11 mouse cellular contexts compared by ENCODE assay signal in the genomic region with DNA sequence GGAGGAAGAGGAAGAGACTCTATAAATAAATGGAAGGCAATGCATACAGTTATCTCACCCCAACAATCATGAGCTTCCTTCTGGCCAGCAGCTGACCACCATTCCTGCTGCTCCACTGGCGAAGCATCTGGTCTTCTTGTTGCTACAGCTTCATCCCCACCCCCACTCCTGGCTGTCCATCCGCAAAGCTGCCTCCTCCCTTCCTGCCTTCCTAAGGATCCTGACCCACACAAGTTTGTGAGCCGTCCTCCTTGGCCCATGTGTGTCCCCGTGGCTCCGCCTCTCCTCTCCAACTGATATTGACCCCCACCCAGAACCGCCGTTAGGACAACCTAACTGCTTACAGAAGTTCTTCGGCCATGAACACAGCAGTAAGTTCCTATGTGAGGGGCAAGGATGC. TPM values are rescaled to one million over a fixed set of nuclear protein-coding genes. Genes with fewer than 3 reads are reported as not detected.
A peak's percentile ranks its signal among the peaks of the same experiment; 100 is the strongest.
DNase-seq lines count a peak whose midpoint lies in the region; ATAC-seq and TF ChIP-seq lines count a peak whose summit lies in the region.
"Had no signal": no experiment of that assay in that cellular context is flagged by ENCODE, and none has a peak within 500 bp of the region (broad histone marks: within the 10 kb centered on the region; RNA-seq: fewer than 3 reads in every experiment).

No protein-coding gene starts in this region.

- no peaks in the 10 kb centered on the region for H3K27me3 ChIP-seq in kidney, postnatal 0 days (ENCODE audit: insufficient read depth, low read length)
- no peaks in the 10 kb centered on the region for H3K27me3 ChIP-seq in embryonic facial prominence, embryonic 12.5 days
- 0 out of 2 replicates have a peak, but pooled peaks cover 7% of the 10 kb centered on the region for H3K27me3 ChIP-seq in liver, embryonic 13.5 days

- H3K4me2 ChIP-seq in kidney, postnatal 0 days (ENCODE audit: low read length), result no peak overlapping the region
- H3K4me2 ChIP-seq in embryonic facial prominence, embryonic 12.5 days (replicated peaks), result no peak overlapping the region
- peak overlapping the region; percentile 26 for H3K4me2 ChIP-seq in liver, embryonic 13.5 days

- no peaks in the 10 kb centered on the region for H3K9me3 ChIP-seq in kidney, postnatal 0 days (replicated peaks; ENCODE audit: low read length)
- no peaks in the 10 kb centered on the region for H3K9me3 ChIP-seq in embryonic facial prominence, embryonic 12.5 days
- H3K9me3 ChIP-seq in liver, embryonic 13.5 days (replicated peaks), result no peaks in the 10 kb centered on the region

- H3K4me3 ChIP-seq in kidney, postnatal 0 days (replicated peaks; ENCODE audit: low read depth, low read length), result no peak overlapping the region
- H3K4me3 ChIP-seq in embryonic facial prominence, embryonic 12.5 days, result no peak overlapping the region
- H3K4me3 ChIP-seq in liver, embryonic 13.5 days (replicated peaks), result no peak overlapping the region
- H3K4me3 ChIP-seq: erythroblast, embryonic 14.5 days had no signal

- WGBS in kidney, postnatal 0 days, result 25% methylated on average over 8 of the region's 8 CpGs
- WGBS in embryonic facial prominence, embryonic 12.5 days, result 31% methylated on average over 8 of the region's 8 CpGs
- WGBS in liver, embryonic 13.5 days (ENCODE audit: insufficient replicate concordance), result 22% methylated on average over 8 of the region's 8 CpGs

- no peak for ATAC-seq in kidney, postnatal 0 days (replicated peaks; ENCODE audit: low FRiP score, low read depth)
- ATAC-seq in embryonic facial prominence, embryonic 12.5 days (ENCODE audit: insufficient number of reproducible peaks, insufficient read depth, low FRiP score, low TSS enrichment), result no peak
- no peak for ATAC-seq in liver, embryonic 13.5 days (ENCODE audit: low read depth)

- H3K4me1 ChIP-seq in kidney, postnatal 0 days (replicated peaks; ENCODE audit: insufficient read depth, low read length), result peaks cover 52% of the 10 kb centered on the region
- peaks cover 35% of the 10 kb centered on the region for H3K4me1 ChIP-seq in embryonic facial prominence, embryonic 12.5 days
- peaks cover 57% of the 10 kb centered on the region for H3K4me1 ChIP-seq in liver, embryonic 13.5 days (replicated peaks)

- peak overlapping the region; percentile 91; the same call in 1 of the 2 replicates for H3K27ac ChIP-seq in kidney, postnatal 0 days
- H3K27ac ChIP-seq in embryonic facial prominence, embryonic 12.5 days, result peak overlapping the region; percentile 81; the same call in 1 of the 2 replicates
- no peak overlapping the region for H3K27ac ChIP-seq in liver, embryonic 13.5 days
- H3K27ac ChIP-seq: macrophage had no signal

- no peak for TF ChIP-seq CTCF in kidney, postnatal 0 days (IDR thresholded peaks at IDR 0.05; ENCODE audit: low read depth)

- 0 out of 2 replicates have a peak overlapping the region, but pooled peaks have one; percentile 27 for H3K9ac ChIP-seq in kidney, postnatal 0 days (ENCODE audit: low read depth, low read length)
- no peak overlapping the region for H3K9ac ChIP-seq in embryonic facial prominence, embryonic 12.5 days
- no peak overlapping the region for H3K9ac ChIP-seq in liver, embryonic 13.5 days

- DNase-seq in kidney, postnatal 0 days (ENCODE audit: low spot score), result peak; percentile 62
- no peak for DNase-seq in kidney, postnatal 14 days
- peak; percentile 57 for DNase-seq in R1 (ENCODE audit: low read depth, low spot score)
- no peak for DNase-seq in liver, embryonic 13.5 days
- no peak for DNase-seq in ovary, adult 18-20 months (ENCODE audit: low spot score)
- no peak for DNase-seq in frontal cortex, adult 2 months (ENCODE audit: extremely low spot score in 1 of 2, low spot score in 1 of 2)
- DNase-seq: right cerebral cortex, adult 18-20 months; thymus, adult 2 months had no signal

- H3K36me3 ChIP-seq in kidney, postnatal 0 days (ENCODE audit: insufficient read depth, low read length), result no peaks in the 10 kb centered on the region
- no peaks in the 10 kb centered on the region for H3K36me3 ChIP-seq in embryonic facial prominence, embryonic 12.5 days
- H3K36me3 ChIP-seq in liver, embryonic 13.5 days, result no peaks in the 10 kb centered on the region

RNA-seq across cellular contexts. Expression of gene Col18a1, which starts 16.3 kb away (rescaled TPM):
- 178 and 197 TPM in 2 replicates for polyA plus RNA-seq in kidney, postnatal 0 days (2015; fragmentation: Nextera tagmentation; extraction: Ambion mirVana)
- polyA plus RNA-seq in embryonic facial prominence, embryonic 12.5 days (2016; fragmentation: Nextera tagmentation; extraction: Ambion mirVana), result 122 and 127 TPM in 2 replicates
- 29.7 and 36.3 TPM in 2 replicates for polyA plus RNA-seq in liver, embryonic 13.5 days (2015; fragmentation: Nextera tagmentation; extraction: Ambion mirVana)
- polyA plus RNA-seq in frontal cortex, adult 2 months (2012; rRNA removed), result 3.4 and 3.8 TPM in 2 replicates

Comparison
In these comparisons a context has a peak if more than half of its experiments do, and no peak if none do; other contexts are left out.
1. DNase-seq: peak in kidney, postnatal 0 days (single experiment) and R1 (single experiment); none in kidney, postnatal 14 days (single experiment), liver, embryonic 13.5 days (single experiment), ovary, adult 18-20 months (single experiment) and frontal cortex, adult 2 months (0 of 2).